Mouse (Mus musculus): Measurements from ENCODE around the gene Scnm1.
"Not testable (repeated sequence)": the region's sequence is repeated elsewhere in the genome, so short reads cannot be mapped to it uniquely, and the experiment has no call there.

Gene Scnm1

GRCm38 (mm10) chr3:95107898-95108297 lies 25.9 kb downstream of the Scnm1 start:
- in situ Hi-C loops (cut with MboI, MseI), result no loop called here

- in situ Hi-C loops (cut with MboI, MseI), result not testable (repeated sequence)
These were observed 26.5 kb downstream of the Scnm1 start for GRCm38 (mm10) chr3:95107308-95107707.

DNA sequence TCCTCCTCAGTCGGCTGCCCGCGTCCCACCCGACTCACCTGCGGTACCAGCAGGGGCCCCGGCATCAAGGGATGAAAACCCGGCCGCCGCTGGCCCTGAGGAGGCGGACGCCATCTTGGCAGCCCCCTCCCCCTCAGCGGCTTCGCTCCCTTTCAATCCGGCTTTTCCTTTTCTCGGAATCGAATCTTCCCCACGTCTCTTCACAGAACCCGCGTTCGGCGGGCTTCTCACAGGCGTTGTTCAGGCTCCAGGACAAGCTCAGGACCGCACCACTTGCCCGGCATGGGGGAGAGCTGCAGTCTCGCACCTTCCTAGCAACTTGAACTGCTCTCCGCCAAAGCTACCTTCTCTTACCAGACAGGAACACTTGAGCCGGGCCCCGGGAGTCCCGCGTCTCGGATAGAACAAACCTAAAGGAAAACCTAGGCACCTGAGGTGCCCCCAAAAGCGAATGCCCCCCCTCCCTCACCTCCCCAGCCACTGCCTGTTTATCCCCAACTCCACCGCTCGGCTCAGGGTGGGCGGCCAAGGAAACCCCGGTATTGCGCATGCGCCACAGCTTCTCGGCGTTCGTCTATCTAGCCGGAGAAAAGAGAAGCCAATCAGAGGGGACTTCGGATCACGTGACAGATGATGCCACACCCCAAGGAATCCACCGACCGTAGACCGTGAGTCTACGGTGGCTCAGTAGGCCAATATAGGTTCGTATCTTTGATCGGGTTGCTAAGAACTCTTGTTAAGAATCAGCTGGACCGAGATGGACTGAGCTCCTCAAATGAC lies 27.3 kb downstream of the Scnm1 start, which contains the start of gene Pip5k1a:
Gene Pip5k1a, minus strand, starts transcription at position 593 of the 780 bp plus-strand sequence.
- in situ Hi-C loops (cut with MboI, MseI), result no loop called here

DNA sequence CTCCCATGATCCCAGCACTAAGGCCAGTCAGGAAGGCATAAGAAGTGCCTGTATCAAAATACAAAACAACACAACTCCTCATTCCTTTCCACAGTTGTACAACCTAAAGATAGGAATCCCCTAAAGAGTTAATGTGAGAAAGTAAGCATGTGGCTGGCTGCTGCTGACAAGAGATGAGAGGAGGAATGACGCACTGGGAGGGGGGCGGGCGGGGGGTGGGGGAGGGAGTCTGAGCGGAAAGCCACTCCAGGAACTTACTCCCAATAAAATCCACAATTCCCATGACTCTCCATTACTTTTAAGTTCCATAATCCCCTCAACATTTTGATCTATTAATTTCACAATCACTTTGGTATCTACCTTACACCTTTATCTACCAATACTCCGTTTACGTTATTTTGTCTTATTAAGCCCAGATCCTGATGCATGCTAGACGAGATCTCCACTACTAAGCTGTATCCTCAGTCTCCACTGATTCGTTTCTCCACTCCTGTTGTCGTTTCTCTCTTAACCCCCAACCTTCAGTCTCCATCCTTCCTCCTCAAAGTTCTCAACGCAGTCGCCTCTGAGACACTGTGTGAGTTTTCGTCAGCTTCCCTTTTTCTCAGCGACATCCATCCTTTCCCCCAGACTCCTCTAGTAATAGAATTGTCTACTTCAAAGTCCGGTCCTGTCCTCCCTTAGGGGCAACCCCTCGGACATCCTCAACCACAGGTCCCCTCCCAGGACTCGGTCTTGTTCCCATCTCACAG lies 28.0 kb downstream of the Scnm1 start:
- in situ Hi-C loops (cut with MboI, MseI), result no loop called here

DNA sequence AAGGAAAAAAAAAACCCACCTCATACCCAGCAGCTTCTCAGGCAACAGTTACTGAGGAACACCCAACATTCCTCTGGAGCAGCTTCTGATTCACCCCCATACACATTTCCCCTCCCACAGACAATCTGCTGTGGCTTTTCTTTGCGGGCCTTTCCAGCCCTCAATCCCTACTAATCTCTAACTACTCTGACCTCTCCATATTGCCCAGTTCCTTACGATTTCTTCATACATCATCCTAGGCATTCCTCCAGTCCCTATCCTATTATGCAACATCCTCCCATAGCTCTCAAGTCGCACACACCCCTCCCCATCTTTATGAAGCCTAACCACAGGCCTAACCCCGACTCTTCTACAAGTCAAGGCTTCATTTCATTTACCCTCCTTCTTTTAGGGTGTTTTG lies 28.7 kb downstream of the Scnm1 start:
- in situ Hi-C loops (cut with MboI, MseI), result no loop called here

- in situ Hi-C loops (cut with MboI, MseI), result loop anchor here (5.0 kb wide), 1 partner anchor 39 kb away; no protein-coding TSS in a partner anchor
These were observed 33.0 kb downstream of the Scnm1 start for GRCm38 (mm10) chr3:95100854-95101253.

GRCm38 (mm10) chr3:95088071-95088470 lies 45.7 kb downstream of the Scnm1 start:
- in situ Hi-C loops (cut with MboI, MseI), result no loop called here
